Mouse (Mus musculus) hindbrain, embryonic 16.5 days (tissue): ENCODE measurements around the gene Vps13a. TPM values are rescaled to one million over a fixed set of nuclear protein-coding genes. Genes with fewer than 3 reads are reported as not detected.
"Not testable (repeated sequence)": the region's sequence is repeated elsewhere in the genome, so short reads cannot be mapped to it uniquely, and the experiment has no call there.

Experiments
- ATAC-seq: fragments of 200-750 bp; cut with Nextera tagmentation; 2 replicates; pipeline ENCODE4 v1.8.0; 2017; ENCODE audit warnings: moderate TSS enrichment, moderate library complexity
- H3K27ac ChIP-seq: fragments of 300-500 bp; sonication (generic); 2 replicates; pipeline ENCODE4 v1.5.1; 2014; ENCODE audit warnings: low read depth, mild to moderate bottlenecking, control low read depth, low read length, moderate library complexity
- H3K27me3 ChIP-seq: fragments of 300-500 bp; sonication (generic); replicated peaks from 2 replicates; pipeline ENCODE4 v1.6.1; 2014; ENCODE audit warnings: low read length; ENCODE audit not compliant: control insufficient read depth, insufficient read depth
- H3K36me3 ChIP-seq: fragments of 300-500 bp; sonication (generic); 2 replicates; pipeline ENCODE4 v1.6.1; 2014; ENCODE audit warnings: mild to moderate bottlenecking, low read length, moderate library complexity, mixed read lengths; ENCODE audit not compliant: control insufficient read depth, insufficient read depth
- H3K4me1 ChIP-seq: fragments of 300-500 bp; sonication (generic); 2 replicates; pipeline ENCODE4 v1.6.1; 2014; ENCODE audit warnings: low read depth, low read length; ENCODE audit not compliant: control insufficient read depth, insufficient read depth
- H3K4me2 ChIP-seq: fragments of 300-500 bp; sonication (generic); 2 replicates; pipeline ENCODE4 v1.6.1; 2014; ENCODE audit warnings: mild to moderate bottlenecking, low read length, control low read depth, moderate library complexity
- H3K4me3 ChIP-seq: fragments of 300-500 bp; sonication (generic); 2 replicates; pipeline ENCODE4 v1.5.1; 2014; ENCODE audit warnings: mild to moderate bottlenecking, low read length, control low read depth, moderate library complexity
- H3K9ac ChIP-seq: fragments of 300-500 bp; sonication (generic); 2 replicates; pipeline ENCODE4 v1.6.1; 2014; ENCODE audit warnings: low read depth, mild to moderate bottlenecking, control low read depth, low read length, moderate library complexity
- H3K9me3 ChIP-seq: fragments of 300-500 bp; sonication (generic); 2 replicates; pipeline ENCODE4 v1.6.1; 2014; ENCODE audit warnings: mild to moderate bottlenecking, low read length, moderate library complexity; ENCODE audit not compliant: control insufficient read depth
- WGBS: fragments of 180-500 bp; shearing (Covaris S2); extraction: QIAGEN DNeasy Blood & Tissue Kit; methylation state at CpG from one replicate; pipeline ENCODE4 v1.1.7; 2014; 5-methylcytosine and 5-hydroxymethylcytosine counted together
- polyA plus RNA-seq: library from polyadenylated mRNA; unstranded; fragments of >200 nt; fragmentation: Nextera tagmentation; extraction: Ambion mirVana; gene quantifications from 2 replicates; pipeline ENCODE4 v1.2.1, GENCODE M21; 2015

Gene Vps13a
- polyA plus RNA-seq, 1 experiment from 2014 or later: 8.4 TPM

- Histone ChIP-seq H3K4me1 (no peaks in the 10 kb centered on the region), H3K4me2 (no peak overlapping the region), H3K36me3 (no peaks in the 10 kb centered on the region), H3K27ac (no peak overlapping the region), H3K27me3 (no peaks in the 10 kb centered on the region), H3K9me3 (no peaks in the 10 kb centered on the region), H3K4me3 (no peak overlapping the region), H3K9ac (no peak overlapping the region)
- no peak for ATAC-seq
- 81% methylated on average over 3 of the region's 3 CpGs for WGBS
These were observed 21.4 kb upstream of the Vps13a start for GRCm38 (mm10) chr19:16802123-16802522.

GRCm38 (mm10) chr19:16797923-16798322 lies 17.2 kb upstream of the Vps13a start:
- Histone ChIP-seq H3K27me3 (no peaks in the 10 kb centered on the region), H3K36me3 (no peaks in the 10 kb centered on the region), H3K4me1 (no peaks in the 10 kb centered on the region), H3K9ac (no peak overlapping the region), H3K27ac (no peak overlapping the region), H3K4me2 (no peak overlapping the region), H3K9me3 (no peaks in the 10 kb centered on the region), H3K4me3 (no peak overlapping the region)
- 85% methylated on average over 4 of the region's 4 CpGs for WGBS
- ATAC-seq: no peak

GRCm38 (mm10) chr19:16794486-16794885 lies 13.8 kb upstream of the Vps13a start:
- not testable (repeated sequence) for H3K27me3 ChIP-seq, H3K4me2 ChIP-seq, ATAC-seq, H3K9me3 ChIP-seq, H3K4me1 ChIP-seq, H3K36me3 ChIP-seq, H3K9ac ChIP-seq, H3K4me3 ChIP-seq, H3K27ac ChIP-seq
- WGBS: 92% methylated on average over 3 of the region's 3 CpGs

GRCm38 (mm10) chr19:16789930-16790329 lies 9.2 kb upstream of the Vps13a start:
- no peak overlapping the region for H3K27ac ChIP-seq
- no peak for ATAC-seq
- H3K4me2 ChIP-seq: no peak overlapping the region
- H3K27me3 ChIP-seq: no peaks in the 10 kb centered on the region
- no peak overlapping the region for H3K4me3 ChIP-seq
- H3K36me3 ChIP-seq: no peaks in the 10 kb centered on the region
- H3K4me1 ChIP-seq: no peaks in the 10 kb centered on the region
- H3K9me3 ChIP-seq: no peaks in the 10 kb centered on the region
- 85% methylated on average over 4 of the region's 4 CpGs for WGBS
- H3K9ac ChIP-seq: no peak overlapping the region

- H3K4me1 ChIP-seq: peaks cover 4% of the 10 kb centered on the region
- no peak overlapping the region for H3K9ac ChIP-seq
- no peaks in the 10 kb centered on the region for H3K36me3 ChIP-seq
- H3K9me3 ChIP-seq: no peaks in the 10 kb centered on the region
- no peak overlapping the region for H3K27ac ChIP-seq
- H3K27me3 ChIP-seq: 0 out of 2 replicates have a peak, but pooled peaks cover 2% of the 10 kb centered on the region
- H3K4me3 ChIP-seq: no peak overlapping the region
- WGBS: 19% methylated on average over 3 of the region's 3 CpGs
- ATAC-seq: no peak
- no peak overlapping the region for H3K4me2 ChIP-seq
These were observed 4.1 kb upstream of the Vps13a start for GRCm38 (mm10) chr19:16784879-16785278.

GRCm38 (mm10) chr19:16781406-16782019 lies 780 bp upstream of the Vps13a start:
- Histone ChIP-seq H3K4me2 (peak overlapping the region; percentile 99), H3K4me1 (peaks cover 4% of the 10 kb centered on the region), H3K27ac (no peak overlapping the region), H3K4me3 (peak overlapping the region; percentile 88), H3K9me3 (no peaks in the 10 kb centered on the region), H3K9ac (peak overlapping the region; percentile 77), H3K27me3 (peaks cover 2% of the 10 kb centered on the region; the same call in 1 of the 2 replicates), H3K36me3 (no peaks in the 10 kb centered on the region)
- no peak for ATAC-seq
- 15% methylated on average over 10 of the region's 10 CpGs for WGBS

- Histone ChIP-seq H3K4me1 (peaks cover 4% of the 10 kb centered on the region), H3K27me3 (peaks cover 2% of the 10 kb centered on the region; the same call in 1 of the 2 replicates), H3K36me3 (no peaks in the 10 kb centered on the region), H3K4me3 (peak overlapping the region; percentile 88), H3K4me2 (peak overlapping the region; percentile 99), H3K27ac (peak overlapping the region; percentile 39), H3K9ac (peak overlapping the region; percentile 77), H3K9me3 (no peaks in the 10 kb centered on the region)
- ATAC-seq: peak; percentile 21; the same call in 1 of the 2 replicates
- WGBS: under 1% methylated on average over 53 of the region's 55 CpGs
These were observed 416 bp downstream of the Vps13a start for GRCm38 (mm10) chr19:16780251-16780783.

GRCm38 (mm10) chr19:16779786-16780185 lies 947 bp downstream of the Vps13a start:
- Histone ChIP-seq H3K9me3 (no peaks in the 10 kb centered on the region), H3K4me2 (peak overlapping the region; percentile 99), H3K9ac (peak overlapping the region; percentile 77), H3K4me3 (peak overlapping the region; percentile 88), H3K36me3 (no peaks in the 10 kb centered on the region), H3K27me3 (peaks cover 2% of the 10 kb centered on the region; the same call in 1 of the 2 replicates), H3K4me1 (peaks cover 4% of the 10 kb centered on the region), H3K27ac (no peak overlapping the region)
- 23% methylated on average over 8 of the region's 8 CpGs for WGBS
- ATAC-seq: no peak

GRCm38 (mm10) chr19:16779281-16779680 lies 1.5 kb downstream of the Vps13a start:
- 66% methylated on average over 5 of the region's 5 CpGs for WGBS
- no peak overlapping the region for H3K4me2 ChIP-seq

More at GRCm38 (mm10) chr19:16779281-16779680, 1.5 kb downstream of the Vps13a start:
- H3K9ac ChIP-seq: no peak overlapping the region
- H3K27ac ChIP-seq: no peak overlapping the region
- no peaks in the 10 kb centered on the region for H3K9me3 ChIP-seq
- no peak for ATAC-seq
- peaks cover 4% of the 10 kb centered on the region for H3K4me1 ChIP-seq
- no peaks in the 10 kb centered on the region for H3K36me3 ChIP-seq
- peaks cover 2% of the 10 kb centered on the region; the same call in 1 of the 2 replicates for H3K27me3 ChIP-seq
- no peak overlapping the region for H3K4me3 ChIP-seq
